Mouse (Mus musculus) midbrain, embryonic 10.5 days (tissue): ENCODE results near the gene Gm6583. TPM values are rescaled to one million over a fixed set of nuclear protein-coding genes. Genes with fewer than 3 reads are reported as not detected.

Experiments used
- DNase-seq: peaks from one replicate; pipeline ENCODE4 v3.0.0-alpha.2; 2017; ENCODE audit warnings: low spot score
- H3K27ac ChIP-seq: fragments of 300-500 bp; sonication (generic); replicated peaks from 2 replicates; pipeline ENCODE4 v1.5.1; 2016; ENCODE audit warnings: mild to moderate bottlenecking
- H3K27me3 ChIP-seq: fragments of 300-500 bp; sonication (generic); 2 replicates; pipeline ENCODE4 v1.6.1; 2016; ENCODE audit warnings: low read depth, mild to moderate bottlenecking; ENCODE audit not compliant: poor library complexity, severe bottlenecking
- H3K36me3 ChIP-seq: fragments of 300-500 bp; sonication (generic); 2 replicates; pipeline ENCODE4 v1.6.1; 2016; ENCODE audit warnings: mild to moderate bottlenecking, moderate library complexity
- H3K4me1 ChIP-seq: fragments of 300-500 bp; sonication (generic); 2 replicates; pipeline ENCODE4 v1.6.1; 2016
- H3K4me3 ChIP-seq: fragments of 300-500 bp; sonication (generic); 2 replicates; pipeline ENCODE4 v1.5.1; 2016; ENCODE audit warnings: mild to moderate bottlenecking, moderate library complexity
- H3K9me3 ChIP-seq: fragments of 300-500 bp; sonication (generic); replicated peaks from 2 replicates; pipeline ENCODE4 v1.6.1; 2016; ENCODE audit warnings: mild to moderate bottlenecking
- WGBS: fragments of 180-500 bp; shearing (Covaris S2); methylation state at CpG from one replicate; pipeline ENCODE4 v1.1.7; 2016; 5-methylcytosine and 5-hydroxymethylcytosine counted together
- polyA plus RNA-seq: library from polyadenylated mRNA; unstranded; fragments of >200 nt; fragmentation: Nextera tagmentation; extraction: Ambion mirVana; gene quantifications from 2 replicates; pipeline ENCODE4 v1.2.1, GENCODE M21; 2016

The Gm6583 gene
- polyA plus RNA-seq, 1 experiment from 2014 or later, result 0.26 TPM

DNA sequence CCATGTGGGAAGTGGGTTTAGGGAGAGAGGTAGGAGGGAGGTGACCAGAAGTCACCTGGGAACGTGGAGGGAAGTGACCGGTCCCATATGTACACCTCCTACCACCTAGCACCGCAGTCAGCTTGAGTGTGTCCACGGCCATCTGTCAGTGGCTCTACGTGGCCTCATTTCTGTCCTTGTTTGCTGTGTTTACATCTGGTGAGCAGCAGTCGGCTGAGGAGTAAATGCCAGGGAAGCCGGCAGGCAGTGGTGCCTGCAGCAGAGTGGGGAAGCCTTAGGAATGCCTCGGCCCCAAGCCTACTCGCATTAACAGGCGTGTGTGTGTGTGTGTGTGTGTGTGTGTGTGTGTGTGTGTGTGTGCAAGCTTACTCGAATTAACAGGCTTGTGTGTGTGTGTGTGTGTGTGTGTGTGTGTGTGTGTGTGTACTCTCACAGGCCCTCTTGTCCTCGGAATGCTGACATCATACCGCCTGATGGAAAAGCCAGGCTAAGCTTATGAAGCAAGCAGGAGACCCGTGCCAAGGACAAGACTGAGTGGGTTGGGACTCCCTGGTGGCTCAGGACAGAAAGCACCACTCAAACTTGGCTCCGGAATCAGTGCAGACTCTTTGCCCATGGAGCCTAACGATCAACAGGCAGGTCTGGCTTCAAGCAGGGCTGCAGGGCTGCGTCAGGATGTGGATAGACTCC is 27.0 kb upstream of the Gm6583 start:
- DNase-seq, result no peak
- H3K36me3 ChIP-seq, result peaks cover 61% of the 10 kb centered on the region
- H3K27ac ChIP-seq, result 0 out of 2 replicates have a peak overlapping the region, but pooled peaks have one; percentile 46

GRCm38 (mm10) chr5:112382042-112382441 is 26.2 kb upstream of the Gm6583 start:
- Histone ChIP-seq H3K36me3 (peaks cover 60% of the 10 kb centered on the region), H3K27me3 (no peaks in the 10 kb centered on the region), H3K4me1 (peaks cover 14% of the 10 kb centered on the region), H3K9me3 (no peaks in the 10 kb centered on the region), H3K4me3 (no peak overlapping the region), H3K27ac (peak overlapping the region; percentile 46; the same call in 1 of the 2 replicates)
- no peak for DNase-seq
- WGBS, result 70% methylated on average over 9 of the region's 9 CpGs

More for the DNA sequence above, 27.0 kb upstream of the Gm6583 start:
- Histone ChIP-seq H3K9me3 (no peaks in the 10 kb centered on the region), H3K27me3 (no peaks in the 10 kb centered on the region), H3K4me1 (peaks cover 14% of the 10 kb centered on the region), H3K4me3 (no peak overlapping the region)
- WGBS, result 80% methylated on average over 17 of the region's 17 CpGs

- 89% methylated on average over 11 of the region's 11 CpGs for WGBS
Observed at GRCm38 (mm10) chr5:112381154-112381553, 25.3 kb upstream of the Gm6583 start.

DNA sequence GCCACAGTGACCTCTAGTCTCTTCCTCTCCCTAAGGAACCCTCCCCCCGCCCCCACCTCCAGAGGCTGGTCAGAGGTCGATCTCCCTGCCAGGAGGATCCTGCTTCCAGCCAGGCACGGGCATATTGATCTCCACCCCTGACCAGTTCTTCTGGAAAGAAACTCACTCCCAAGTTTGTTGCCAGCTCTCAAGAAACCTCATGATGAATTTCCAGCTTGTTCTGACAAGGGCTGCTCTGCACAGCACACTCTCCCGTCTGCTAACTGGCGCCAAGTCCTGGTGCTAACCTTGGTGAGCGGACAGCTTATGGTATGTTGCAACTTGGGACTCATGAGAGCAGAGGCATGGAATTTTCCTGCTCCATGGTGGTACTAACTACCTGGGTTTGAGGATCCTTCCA is 22.9 kb upstream of the Gm6583 start:
- H3K27me3 ChIP-seq, result no peaks in the 10 kb centered on the region
- DNase-seq, result no peak
- H3K9me3 ChIP-seq, result no peaks in the 10 kb centered on the region
- no peak overlapping the region for H3K4me3 ChIP-seq
- H3K27ac ChIP-seq, result no peak overlapping the region
- 80% methylated on average over 6 of the region's 6 CpGs for WGBS
- peaks cover 24% of the 10 kb centered on the region for H3K4me1 ChIP-seq
- peaks cover 61% of the 10 kb centered on the region for H3K36me3 ChIP-seq

More at GRCm38 (mm10) chr5:112381154-112381553, 25.3 kb upstream of the Gm6583 start:
- no peak for DNase-seq
- Histone ChIP-seq H3K9me3 (no peaks in the 10 kb centered on the region), H3K4me1 (peaks cover 17% of the 10 kb centered on the region), H3K27me3 (no peaks in the 10 kb centered on the region), H3K27ac (peak overlapping the region; percentile 46; the same call in 1 of the 2 replicates), H3K36me3 (peaks cover 56% of the 10 kb centered on the region), H3K4me3 (no peak overlapping the region)

DNA sequence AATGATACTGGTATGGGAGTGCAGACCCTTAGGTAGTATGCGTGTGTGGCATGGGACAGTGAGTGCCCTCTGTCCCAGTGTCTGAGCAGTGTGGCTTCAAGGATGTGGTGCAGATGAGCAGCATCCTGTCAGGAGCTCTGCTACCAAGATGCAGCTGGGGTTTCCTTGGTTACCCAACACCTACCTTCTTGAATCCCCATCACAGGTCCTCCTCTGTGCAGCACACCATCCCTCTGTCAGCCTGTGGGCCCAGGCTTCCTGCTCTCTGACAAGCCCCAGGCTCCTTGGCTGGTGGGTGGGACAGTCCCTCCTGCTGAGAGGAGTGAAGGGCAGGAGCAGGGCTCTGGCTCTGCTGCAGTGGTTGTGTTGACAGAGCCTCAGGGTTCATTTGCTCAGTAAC is 21.5 kb upstream of the Gm6583 start:
- Histone ChIP-seq H3K36me3 (peaks cover 73% of the 10 kb centered on the region), H3K4me3 (no peak overlapping the region), H3K9me3 (no peaks in the 10 kb centered on the region), H3K4me1 (peaks cover 33% of the 10 kb centered on the region), H3K27me3 (no peaks in the 10 kb centered on the region), H3K27ac (peak overlapping the region; percentile 46; the same call in 1 of the 2 replicates)
- WGBS, result 91% methylated on average over 1 of the region's 1 CpGs
- DNase-seq, result no peak

GRCm38 (mm10) chr5:112376111-112376510 is 20.3 kb upstream of the Gm6583 start:
- 85% methylated on average over 4 of the region's 4 CpGs for WGBS
- Histone ChIP-seq H3K9me3 (no peaks in the 10 kb centered on the region), H3K4me1 (peaks cover 36% of the 10 kb centered on the region), H3K27ac (no peak overlapping the region), H3K36me3 (peaks cover 76% of the 10 kb centered on the region), H3K27me3 (no peaks in the 10 kb centered on the region), H3K4me3 (no peak overlapping the region)
- no peak for DNase-seq

DNA sequence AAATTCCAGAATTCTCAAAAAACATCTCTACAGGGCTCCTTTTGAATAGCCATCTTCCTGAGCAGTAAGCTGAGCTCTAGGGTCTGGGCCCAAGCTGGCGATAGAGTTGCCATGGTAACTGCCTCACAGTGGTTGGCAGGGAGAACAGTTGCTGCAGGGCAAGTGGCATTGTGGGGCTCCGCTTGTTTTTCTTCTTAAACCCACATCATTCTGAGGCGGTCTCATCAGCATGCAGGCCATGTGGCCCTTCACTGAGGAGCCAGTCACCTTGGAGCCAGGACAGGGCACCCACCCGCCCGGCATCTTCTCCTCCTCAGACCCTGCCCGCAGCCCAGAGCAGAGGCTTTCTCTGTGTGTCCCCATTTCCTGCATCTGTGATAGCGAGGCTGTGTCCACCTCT is 16.1 kb upstream of the Gm6583 start:
- 34% methylated on average over 7 of the region's 7 CpGs for WGBS
- peak; percentile 78 for DNase-seq
- Histone ChIP-seq H3K27me3 (peaks cover 18% of the 10 kb centered on the region), H3K36me3 (peaks cover 82% of the 10 kb centered on the region), H3K9me3 (no peaks in the 10 kb centered on the region), H3K4me1 (peaks cover 63% of the 10 kb centered on the region), H3K27ac (peak overlapping the region; percentile 86), H3K4me3 (peak overlapping the region; percentile 33; the same call in 1 of the 2 replicates)

DNA sequence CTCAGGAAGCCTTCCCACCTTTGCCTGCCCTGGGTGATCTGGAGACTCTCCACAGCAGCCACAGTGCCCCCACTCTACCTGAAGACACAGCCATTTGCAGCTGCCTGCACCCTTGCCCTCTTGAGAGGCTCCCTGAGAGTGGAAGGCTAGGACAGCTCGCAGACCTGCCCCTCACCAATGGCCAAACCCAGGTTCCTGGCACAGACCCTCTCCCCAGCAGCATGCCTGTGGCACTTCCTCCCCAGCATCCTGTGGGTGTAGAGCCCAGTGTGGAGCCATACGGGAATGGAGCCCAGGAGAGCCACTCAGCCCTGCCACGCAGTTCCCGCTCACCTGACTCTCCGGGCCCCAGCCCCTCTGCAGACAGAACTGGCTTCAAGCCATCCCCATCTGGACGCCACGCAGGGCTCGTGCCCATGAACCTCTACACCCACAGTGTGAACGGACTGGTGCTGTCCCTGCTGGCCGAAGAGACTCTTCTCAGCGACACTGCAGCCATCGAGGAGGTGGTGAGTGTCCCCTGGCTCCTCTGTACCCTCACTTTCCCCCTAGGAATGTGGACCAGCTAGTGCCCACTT is 14.5 kb upstream of the Gm6583 start:
- H3K4me3 ChIP-seq, result no peak overlapping the region
- peaks cover 85% of the 10 kb centered on the region for H3K36me3 ChIP-seq
- peak overlapping the region; percentile 86; the same call in 1 of the 2 replicates for H3K27ac ChIP-seq

GRCm38 (mm10) chr5:112369326-112369725 is 13.5 kb upstream of the Gm6583 start:
- H3K4me3 ChIP-seq, result no peak overlapping the region
- H3K9me3 ChIP-seq, result no peaks in the 10 kb centered on the region
- peaks cover 18% of the 10 kb centered on the region for H3K27me3 ChIP-seq
- H3K27ac ChIP-seq, result peak overlapping the region; percentile 86
- peaks cover 85% of the 10 kb centered on the region for H3K36me3 ChIP-seq
- H3K4me1 ChIP-seq, result peaks cover 56% of the 10 kb centered on the region
- 92% methylated on average over 13 of the region's 13 CpGs for WGBS
- no peak for DNase-seq

More for the DNA sequence above, 14.5 kb upstream of the Gm6583 start:
- DNase-seq, result no peak
- Histone ChIP-seq H3K27me3 (peaks cover 18% of the 10 kb centered on the region), H3K9me3 (no peaks in the 10 kb centered on the region), H3K4me1 (peaks cover 56% of the 10 kb centered on the region)
- WGBS, result 93% methylated on average over 12 of the region's 12 CpGs

DNA sequence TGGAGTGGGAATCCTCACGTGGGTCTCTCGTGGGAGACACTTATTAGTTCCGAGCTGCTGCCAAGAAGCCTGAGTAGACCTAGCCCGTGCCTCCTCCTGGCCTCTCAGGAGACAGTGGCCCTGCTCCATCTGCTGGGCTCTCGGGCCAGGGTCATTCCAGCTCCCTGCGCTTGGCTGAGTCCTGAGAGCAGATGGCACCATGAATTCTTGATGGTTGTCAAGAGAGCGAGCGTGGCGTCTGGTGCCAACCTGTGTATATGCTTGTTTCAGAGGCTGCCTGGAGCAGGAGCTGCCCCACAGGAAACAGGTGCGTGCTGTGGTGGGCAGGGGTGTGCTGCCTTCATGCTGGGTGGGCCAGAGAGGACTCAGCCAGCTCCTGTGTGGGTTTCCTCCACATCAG is 12.8 kb upstream of the Gm6583 start:
- H3K4me1 ChIP-seq, result peaks cover 52% of the 10 kb centered on the region
- H3K4me3 ChIP-seq, result no peak overlapping the region
- 0 out of 2 replicates have a peak overlapping the region, but pooled peaks have one; percentile 86 for H3K27ac ChIP-seq
- WGBS, result 93% methylated on average over 10 of the region's 10 CpGs
- peaks cover 18% of the 10 kb centered on the region for H3K27me3 ChIP-seq
- DNase-seq, result no peak
- H3K36me3 ChIP-seq, result peaks cover 85% of the 10 kb centered on the region
- H3K9me3 ChIP-seq, result no peaks in the 10 kb centered on the region

DNA sequence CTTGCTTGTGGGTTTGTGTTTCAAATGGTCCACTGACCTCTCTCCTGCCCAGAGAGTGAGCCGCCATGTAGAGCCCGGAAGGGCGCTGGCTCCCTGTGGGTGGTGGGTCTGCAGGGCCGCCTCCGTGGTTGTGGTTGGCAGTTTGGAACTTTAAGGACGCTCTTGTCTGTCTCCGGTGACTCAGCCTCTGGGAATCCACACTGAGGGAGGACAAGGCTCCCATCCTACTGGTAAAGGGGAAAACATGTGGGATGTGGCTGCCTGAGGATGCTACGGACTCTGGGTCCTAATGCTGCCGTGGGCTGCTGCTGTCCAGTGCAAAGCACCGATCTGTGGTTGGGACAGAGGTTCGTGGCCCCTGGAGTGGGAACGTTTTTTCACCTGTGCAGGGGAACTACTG is 12.1 kb upstream of the Gm6583 start:
- peaks cover 85% of the 10 kb centered on the region for H3K36me3 ChIP-seq
- no peak overlapping the region for H3K4me3 ChIP-seq
- no peaks in the 10 kb centered on the region for H3K9me3 ChIP-seq
- peaks cover 44% of the 10 kb centered on the region for H3K4me1 ChIP-seq
- WGBS, result 93% methylated on average over 12 of the region's 12 CpGs
- DNase-seq, result no peak
- no peak overlapping the region for H3K27ac ChIP-seq
- peaks cover 18% of the 10 kb centered on the region for H3K27me3 ChIP-seq

- peaks cover 87% of the 10 kb centered on the region for H3K36me3 ChIP-seq
- H3K9me3 ChIP-seq, result no peaks in the 10 kb centered on the region
- H3K4me1 ChIP-seq, result peaks cover 39% of the 10 kb centered on the region
- H3K4me3 ChIP-seq, result no peak overlapping the region
- DNase-seq, result no peak
- WGBS, result 91% methylated on average over 4 of the region's 4 CpGs
- H3K27me3 ChIP-seq, result peaks cover 18% of the 10 kb centered on the region
- H3K27ac ChIP-seq, result no peak overlapping the region
Observed at GRCm38 (mm10) chr5:112367338-112367737, 11.5 kb upstream of the Gm6583 start.

DNA sequence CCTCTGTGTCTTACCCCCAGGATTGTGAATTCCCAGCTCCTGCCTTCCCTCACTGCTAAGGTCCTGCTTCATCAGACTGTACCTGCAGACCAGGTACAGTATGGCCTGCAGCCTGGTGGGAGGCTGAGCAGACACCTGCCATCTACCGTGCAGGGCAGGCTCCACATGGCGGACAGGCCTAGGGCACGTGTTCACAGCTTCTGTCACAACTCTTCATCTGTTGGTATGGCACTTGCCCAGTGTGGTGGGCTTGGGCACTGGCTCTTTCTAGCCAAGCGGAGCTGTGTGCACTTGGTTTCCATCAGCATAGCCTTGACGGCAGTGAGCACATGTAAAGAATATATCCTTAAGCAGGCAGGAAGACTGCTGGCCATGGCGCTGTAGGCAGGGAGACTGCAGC is 11.0 kb upstream of the Gm6583 start:
- H3K4me3 ChIP-seq, result no peak overlapping the region
- H3K36me3 ChIP-seq, result peaks cover 92% of the 10 kb centered on the region
- no peak for DNase-seq
- 91% methylated on average over 6 of the region's 6 CpGs for WGBS
- H3K4me1 ChIP-seq, result peaks cover 34% of the 10 kb centered on the region
- no peaks in the 10 kb centered on the region for H3K9me3 ChIP-seq
- H3K27ac ChIP-seq, result no peak overlapping the region
- H3K27me3 ChIP-seq, result peaks cover 18% of the 10 kb centered on the region
